Mouse (Mus musculus) myocyte (in vitro differentiated cells): ENCODE measurements at regions not wholly inside any gene's neighbourhood (a gene's known extent, or its start where the extent isn't known, plus 50 kb on each side); places are given as distances from the start of the nearest gene placed in this dataset.
A peak's percentile ranks its signal among the peaks of the same experiment; 100 is the strongest.

Source experiments
- CEBPB ChIP-seq: IDR thresholded peaks from 2 replicates; pipeline ENCODE4 v1.6.1; 2011; ENCODE audit warnings: mild to moderate bottlenecking, moderate library complexity; ENCODE audit not compliant: poor library complexity, insufficient read depth, severe bottlenecking
- E2F4 ChIP-seq: IDR thresholded peaks from one replicate; pipeline ENCODE4 v1.6.1; 2011; ENCODE audit warnings: mild to moderate bottlenecking, control low read depth, moderate library complexity; ENCODE audit not compliant: insufficient read depth
- MAX ChIP-seq: IDR thresholded peaks from one replicate; pipeline ENCODE4 v1.6.1; 2011; ENCODE audit warnings: low read depth, mild to moderate bottlenecking, control low read depth
- MYOD1 ChIP-seq, 3 experiments: IDR thresholded peaks; one replicate each; pipeline ENCODE4 v1.6.1; 2011; ENCODE audit warnings: control low read depth in 2 of 3, low read depth in 2 of 3, mild to moderate bottlenecking in 2 of 3, moderate library complexity in 1 of 3; ENCODE audit not compliant: insufficient read length in 2 of 3, control insufficient read depth in 1 of 3
- MYOG ChIP-seq, 3 experiments: IDR thresholded peaks; one replicate each; pipeline ENCODE4 v1.6.1; 2011; ENCODE audit warnings: control low read depth in 2 of 3, low read depth in 2 of 3, mild to moderate bottlenecking in 2 of 3; ENCODE audit not compliant: insufficient read length in 2 of 3, control insufficient read depth in 1 of 3, insufficient read depth in 1 of 3
- POLR2A ChIP-seq: IDR thresholded peaks from one replicate; pipeline ENCODE4 v1.6.1; 2011; ENCODE audit warnings: low read depth, mild to moderate bottlenecking, control low read depth, moderate library complexity; ENCODE audit not compliant: insufficient read length
- POLR2AphosphoS2 ChIP-seq: IDR thresholded peaks from one replicate; pipeline ENCODE4 v1.6.1; 2011; ENCODE audit warnings: low read depth, control low read depth; ENCODE audit not compliant: insufficient read length
- SRF ChIP-seq: IDR thresholded peaks from one replicate; pipeline ENCODE4 v1.6.1; 2011; ENCODE audit warnings: low read depth; ENCODE audit not compliant: control insufficient read depth, insufficient read length
- TCF12 ChIP-seq: IDR thresholded peaks from one replicate; pipeline ENCODE4 v1.6.1; 2011; ENCODE audit warnings: mild to moderate bottlenecking, control low read depth; ENCODE audit not compliant: poor library complexity, insufficient read depth, severe bottlenecking
- TCF3 ChIP-seq: IDR thresholded peaks from one replicate; pipeline ENCODE4 v1.6.1; 2011; ENCODE audit warnings: low read depth, control low read depth; ENCODE audit not compliant: insufficient read length
- USF1 ChIP-seq: IDR thresholded peaks from one replicate; pipeline ENCODE4 v1.6.1; 2011; ENCODE audit warnings: low read depth, mild to moderate bottlenecking, control low read depth, moderate library complexity

- TF ChIP-seq MYOD1 (IDR thresholded peaks at IDR 0.05; ENCODE audit: control insufficient read depth in 1 of 3, insufficient read length in 2 of 3, low read depth in 2 of 3) (peak in 2 of 3 experiments; percentile 38 to 73), MAX (no peak), POLR2A (no peak), USF1 (no peak), CEBPB (no peak), TCF12 (no peak), POLR2AphosphoS2 (no peak), MYOG (IDR thresholded peaks at IDR 0.05; ENCODE audit: control insufficient read depth in 1 of 3, insufficient read depth in 1 of 3, insufficient read length in 2 of 3, low read depth in 2 of 3) (peak in 2 of 3 experiments; percentile 21 to 68), E2F4 (no peak), TCF3 (no peak), SRF (no peak)
These were observed 85.8 kb upstream of the Ywhaq start for GRCm38 (mm10) chr12:21503250-21503649.
